Mouse (Mus musculus) olfactory bulb, adult 2 months (tissue): ENCODE results near the gene Atp2a2.

ENCODE experiments used
- CTCF ChIP-seq: fragments of 200-500 bp; IDR thresholded peaks from 2 replicates; pipeline ENCODE4 v1.5.1; 2012; ENCODE audit warnings: low read depth, mild to moderate bottlenecking, low read length, moderate library complexity; ENCODE audit not compliant: insufficient read depth
- POLR2A ChIP-seq: fragments of 200-500 bp; IDR thresholded peaks from 2 replicates; pipeline ENCODE4 v1.6.1; 2012; ENCODE audit warnings: mild to moderate bottlenecking, low read depth, low read length, moderate library complexity; ENCODE audit not compliant: insufficient read depth

- TF ChIP-seq CTCF (no peak), POLR2A (no peak)
Measured at GRCm38 (mm10) chr5:122508861-122509306, 6.9 kb upstream of the Atp2a2 start.
